Mouse (Mus musculus) limb, embryonic 14.5 days (tissue): ENCODE measurements around the gene Btbd35f23. TPM values are rescaled to one million over a fixed set of nuclear protein-coding genes. Genes with fewer than 3 reads are reported as not detected.
"Not testable (repeated sequence)": the region's sequence is repeated elsewhere in the genome, so short reads cannot be mapped to it uniquely, and the experiment has no call there.

ENCODE experiments used
- ATAC-seq: fragments of 200-750 bp; cut with Nextera tagmentation; 2 replicates; pipeline ENCODE4 v1.8.0; 2017; ENCODE audit warnings: low read depth, moderate number of reproducible peaks, moderate TSS enrichment; ENCODE audit not compliant: low FRiP score
- DNase-seq: peaks from one replicate; pipeline ENCODE4 v3.0.0-alpha.2; 2015; ENCODE audit warnings: low spot score
- H3K27ac ChIP-seq: fragments of 300-500 bp; sonication (generic); replicated peaks from 2 replicates; pipeline ENCODE4 v1.5.1; 2014; ENCODE audit warnings: low read depth, mild to moderate bottlenecking, low read length, moderate library complexity, mixed read lengths
- H3K27me3 ChIP-seq: fragments of 300-500 bp; sonication (generic); 2 replicates; pipeline ENCODE4 v1.6.1; 2014; ENCODE audit warnings: low read length, mixed read lengths; ENCODE audit not compliant: control insufficient read depth, insufficient read depth
- H3K36me3 ChIP-seq: fragments of 300-500 bp; sonication (generic); 2 replicates; pipeline ENCODE4 v1.6.1; 2014; ENCODE audit warnings: mild to moderate bottlenecking, low read length, moderate library complexity, mixed read lengths; ENCODE audit not compliant: control insufficient read depth, insufficient read depth
- H3K4me1 ChIP-seq: fragments of 300-500 bp; sonication (generic); 2 replicates; pipeline ENCODE4 v1.6.1; 2014; ENCODE audit warnings: antibody characterized with exemption, low read length, mixed read lengths; ENCODE audit not compliant: control insufficient read depth, insufficient read depth
- H3K4me2 ChIP-seq: fragments of 300-500 bp; sonication (generic); replicated peaks from 2 replicates; pipeline ENCODE4 v1.6.1; 2014; ENCODE audit warnings: low read depth, mild to moderate bottlenecking, low read length, moderate library complexity; ENCODE audit not compliant: severe bottlenecking
- H3K4me3 ChIP-seq: fragments of 300-500 bp; sonication (generic); replicated peaks from 2 replicates; pipeline ENCODE4 v1.5.1; 2014; ENCODE audit warnings: low read length
- H3K9ac ChIP-seq: fragments of 300-500 bp; sonication (generic); 2 replicates; pipeline ENCODE4 v1.6.1; 2014; ENCODE audit warnings: mild to moderate bottlenecking, low read depth, low read length, moderate library complexity; ENCODE audit not compliant: severe bottlenecking
- H3K9me3 ChIP-seq: fragments of 300-500 bp; sonication (generic); 2 replicates; pipeline ENCODE4 v1.6.1; 2016; ENCODE audit warnings: low read length; ENCODE audit not compliant: control insufficient read depth
- WGBS: fragments of 180-500 bp; shearing (Covaris S2); extraction: QIAGEN DNeasy Blood & Tissue Kit; methylation state at CpG from one replicate; pipeline ENCODE4 v1.1.7; 2014; 5-methylcytosine and 5-hydroxymethylcytosine counted together
- polyA plus RNA-seq, 2 experiments: library from polyadenylated mRNA; depleted of rRNA in 1 of 2; stranded (reverse) in 1 of 2; unstranded in 1 of 2; fragments of >200 nt; fragmentation: Nextera tagmentation in 1 of 2; extraction: Ambion mirVana in 1 of 2; gene quantifications; 2 replicates each; pipeline versions ENCODE4 v1.2.1 to v1.2.3; 2012 to 2014

The Btbd35f23 gene
- polyA plus RNA-seq (2012; rRNA removed) (not detected in 2 replicates), polyA plus RNA-seq (2014; fragmentation: Nextera tagmentation; extraction: Ambion mirVana) (not detected in 2 replicates)

- not testable (repeated sequence) for H3K27me3 ChIP-seq, H3K4me1 ChIP-seq, ATAC-seq, H3K36me3 ChIP-seq, H3K9me3 ChIP-seq, DNase-seq, H3K4me3 ChIP-seq, H3K27ac ChIP-seq, H3K4me2 ChIP-seq, H3K9ac ChIP-seq
- 80% methylated on average over 1 of the region's 2 CpGs for WGBS
Measured at GRCm38 (mm10) chrX:3076575-3076974, at the start of gene Btbd35f23. Btbd35f23 (plus strand) TSS chrX:3076875.

Other genes with a start within 250 kb of the Btbd35f23 start
- not detected in 2 replicates for gene Btbd35f24, start 119.0 kb downstream of the Btbd35f23 start, polyA plus RNA-seq (2012; rRNA removed)
- not detected in 2 replicates for gene Btbd35f24, start 119.0 kb downstream of the Btbd35f23 start, polyA plus RNA-seq (2014; fragmentation: Nextera tagmentation; extraction: Ambion mirVana)